Mouse (Mus musculus) urinary bladder, postnatal 10 days (tissue): Measurements from ENCODE around the gene Gm37240.

Experiments
- DNase-seq: peaks from one replicate; pipeline ENCODE4 v3.0.0; 2022; ENCODE audit warnings: low spot score

Gm37240 gene

DNA sequence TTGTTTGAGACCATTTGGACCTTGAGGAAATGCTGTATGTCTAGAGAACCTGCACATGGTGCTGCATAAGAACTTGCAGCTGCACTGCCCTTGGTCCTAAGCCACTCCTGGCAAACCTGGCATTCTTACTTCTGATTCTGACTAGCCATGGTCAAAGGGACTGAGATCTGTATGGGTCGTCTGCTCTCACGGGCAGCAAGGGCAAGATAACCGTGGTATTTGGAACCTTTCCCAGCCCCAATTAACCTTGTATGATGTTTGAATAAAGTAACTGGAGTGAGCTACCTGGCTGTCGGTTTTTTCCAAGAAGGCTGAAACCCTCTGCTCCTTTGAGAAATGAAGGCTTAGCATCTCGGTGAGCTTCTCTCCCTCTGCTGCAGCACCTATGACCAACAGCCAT lies 8.4 kb downstream of the Gm37240 start:
- no peak for DNase-seq

DNA sequence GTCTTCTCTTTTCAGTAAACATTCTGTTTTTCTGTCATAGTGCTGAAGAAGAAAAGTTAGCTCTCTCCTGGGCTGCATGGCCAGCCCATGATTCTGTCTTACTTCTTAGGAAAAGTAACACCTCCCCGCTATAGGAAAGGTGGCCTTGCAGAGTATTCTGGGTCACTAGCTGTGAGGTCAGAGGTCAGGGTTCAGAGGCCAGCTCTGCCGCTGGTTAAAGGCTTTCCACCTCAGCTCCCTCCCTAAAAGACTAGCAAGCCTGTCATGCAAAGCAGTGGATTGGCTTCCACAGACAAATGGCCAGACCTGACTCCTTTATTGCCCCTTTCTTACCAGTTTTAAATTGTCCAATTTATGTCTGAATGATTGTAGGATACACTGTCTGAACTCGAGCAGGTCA lies 23.3 kb downstream of the Gm37240 start:
- no peak for DNase-seq

GRCm38 (mm10) chr3:85862886-85863285 lies 24.4 kb downstream of the Gm37240 start:
- no peak for DNase-seq

DNA sequence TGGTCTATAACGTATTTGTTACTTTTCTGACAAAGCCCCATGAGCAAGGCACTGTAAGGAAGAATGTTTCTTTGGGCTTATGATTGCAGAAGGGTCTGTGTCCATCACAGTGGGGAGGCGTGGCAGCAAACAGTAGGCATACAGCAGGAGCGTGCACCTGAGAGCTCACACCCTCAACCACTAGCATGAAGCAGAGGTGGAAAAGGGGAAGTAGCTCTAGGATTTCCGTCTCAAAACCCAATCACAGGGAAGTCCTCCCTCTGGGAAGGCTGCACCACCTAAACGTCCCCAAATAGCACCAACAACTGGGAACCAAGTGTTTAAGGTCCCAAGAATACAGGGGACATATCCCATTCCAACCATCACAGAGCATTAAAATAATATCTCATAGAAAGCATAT lies 26.3 kb downstream of the Gm37240 start:
- no peak for DNase-seq

GRCm38 (mm10) chr3:85859311-85859710 lies 28.0 kb downstream of the Gm37240 start:
- DNase-seq: no peak

DNA sequence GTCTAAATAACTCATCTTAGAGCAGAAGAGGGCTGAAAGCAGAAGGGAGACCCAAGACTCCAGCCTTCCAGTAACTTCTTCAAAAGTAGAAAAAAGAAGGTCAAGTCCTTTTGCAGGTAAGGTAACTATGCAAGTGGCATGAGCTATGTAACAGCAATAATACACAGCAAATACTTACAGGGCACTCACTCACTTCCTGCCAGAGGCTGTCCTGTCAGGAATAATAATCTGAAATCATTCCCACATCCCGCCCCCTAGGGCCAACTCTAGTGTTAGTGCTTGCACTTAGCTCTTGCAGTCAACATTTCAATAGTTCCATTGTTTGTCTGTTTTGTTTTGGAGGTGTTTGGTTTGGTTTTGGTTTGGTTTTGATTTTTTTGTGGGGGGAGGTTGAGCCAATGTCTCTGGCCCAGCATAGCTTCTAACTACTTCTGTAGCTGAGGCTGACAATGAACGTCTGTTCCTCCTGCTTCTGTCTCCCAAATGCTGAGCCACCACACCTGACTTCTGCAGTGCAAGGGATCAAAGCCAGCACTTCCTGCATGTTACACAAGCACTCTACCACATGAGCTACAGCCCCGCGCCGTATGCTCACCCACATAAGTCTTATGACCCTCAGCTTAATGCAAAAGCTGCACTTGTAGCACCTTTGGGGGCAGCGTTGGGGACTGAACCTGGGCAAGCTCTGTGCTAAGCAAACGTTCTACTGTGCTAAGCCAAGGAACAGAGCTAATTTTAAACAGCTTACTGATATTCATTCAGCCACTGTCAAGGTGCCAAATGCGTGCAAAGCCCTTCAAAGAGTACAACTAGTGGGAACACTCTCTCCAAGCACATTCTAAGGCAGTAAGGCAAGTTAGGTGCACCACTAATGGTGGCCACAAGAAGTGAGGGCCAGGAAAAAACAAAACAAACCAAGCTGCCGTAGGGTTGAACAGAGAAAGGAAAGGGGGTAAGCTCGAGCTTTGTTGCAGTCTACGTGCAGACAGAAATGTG lies 28.9 kb downstream of the Gm37240 start:
- DNase-seq: no peak

DNA sequence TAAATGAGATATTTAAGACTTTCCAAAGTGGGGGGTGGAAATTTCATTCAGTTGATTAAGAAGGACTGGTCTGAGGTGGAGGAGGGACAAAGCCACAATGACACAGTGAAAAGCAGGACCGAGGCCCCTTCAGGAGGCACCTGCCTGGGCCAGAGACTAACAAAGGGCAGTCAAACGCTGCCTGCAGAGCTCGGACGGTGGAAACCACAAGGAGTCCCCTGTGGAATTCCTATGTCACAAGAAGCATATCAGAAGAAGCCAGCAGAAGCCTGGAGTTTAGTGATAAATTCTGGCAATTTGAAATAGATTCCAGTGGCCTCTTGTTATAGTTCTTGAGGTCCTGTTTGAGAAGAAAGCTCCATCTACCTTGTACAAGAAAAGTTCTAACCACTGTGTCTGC lies 30.2 kb downstream of the Gm37240 start:
- DNase-seq: no peak

- DNase-seq: no peak
These were observed 31.4 kb downstream of the Gm37240 start for GRCm38 (mm10) chr3:85855947-85856346.

GRCm38 (mm10) chr3:85855043-85855442 lies 32.3 kb downstream of the Gm37240 start:
- DNase-seq: no peak

DNA sequence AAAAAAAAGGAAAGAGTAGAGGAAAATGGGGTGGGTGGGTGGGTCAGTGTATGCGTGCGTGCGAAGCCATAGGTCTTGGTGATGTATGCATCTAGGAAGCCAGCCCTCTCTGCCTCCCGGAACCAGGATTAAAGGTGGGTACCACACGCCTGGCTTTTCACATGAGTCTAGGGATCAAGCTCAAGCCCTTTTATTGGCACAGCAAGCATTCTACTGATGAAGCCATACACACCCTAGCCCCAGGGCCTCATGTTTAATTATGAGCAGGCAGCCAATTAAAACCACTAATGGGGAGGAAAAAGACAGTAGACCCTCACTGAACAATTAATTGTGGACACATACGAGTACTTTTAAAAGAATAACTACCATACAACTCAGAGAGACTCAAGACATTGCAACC lies 33.2 kb downstream of the Gm37240 start:
- DNase-seq: no peak

GRCm38 (mm10) chr3:85853715-85854114 lies 33.6 kb downstream of the Gm37240 start:
- no peak for DNase-seq

DNA sequence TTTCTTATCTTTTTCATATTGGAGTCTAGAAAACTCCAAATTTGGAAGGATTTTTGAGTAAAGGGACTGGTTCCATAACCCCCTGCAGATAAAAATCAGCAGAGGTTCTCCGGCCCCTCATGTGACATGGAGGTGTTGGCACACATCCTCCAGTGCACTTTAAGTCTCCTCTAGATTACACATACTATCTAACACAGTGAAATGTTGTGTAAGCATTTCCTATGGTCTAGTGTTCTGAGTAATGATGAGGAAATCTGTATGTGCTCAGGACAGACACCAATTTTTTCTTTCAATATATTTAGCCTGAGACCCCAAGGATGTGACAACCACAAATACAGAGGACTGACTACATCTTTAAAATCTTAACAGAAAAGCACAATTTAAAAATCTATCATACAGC lies 37.2 kb downstream of the Gm37240 start:
- no peak for DNase-seq

DNA sequence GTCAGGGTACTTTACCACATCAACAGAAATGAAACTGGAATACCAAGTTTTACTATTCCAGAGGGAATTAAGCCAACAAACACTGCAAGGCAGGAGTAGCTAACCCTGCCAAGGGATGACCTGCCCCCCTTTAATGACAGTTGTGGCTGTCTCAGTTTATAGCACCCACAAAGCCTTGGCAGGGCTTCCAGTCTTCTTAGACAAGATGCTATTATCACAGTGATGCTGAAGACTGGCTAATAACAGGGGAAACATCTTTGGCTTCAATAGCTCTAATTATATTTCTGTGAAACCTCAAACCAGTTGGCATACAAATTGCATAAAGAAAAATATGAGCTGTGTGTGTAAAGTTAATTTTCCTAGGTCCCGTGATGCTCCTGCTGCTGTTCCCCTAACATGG lies 41.0 kb downstream of the Gm37240 start:
- DNase-seq: no peak

- no peak for DNase-seq
These were observed 42.0 kb downstream of the Gm37240 start for GRCm38 (mm10) chr3:85845341-85845740.

GRCm38 (mm10) chr3:85842881-85843218 lies 44.5 kb downstream of the Gm37240 start:
- no peak for DNase-seq

DNA sequence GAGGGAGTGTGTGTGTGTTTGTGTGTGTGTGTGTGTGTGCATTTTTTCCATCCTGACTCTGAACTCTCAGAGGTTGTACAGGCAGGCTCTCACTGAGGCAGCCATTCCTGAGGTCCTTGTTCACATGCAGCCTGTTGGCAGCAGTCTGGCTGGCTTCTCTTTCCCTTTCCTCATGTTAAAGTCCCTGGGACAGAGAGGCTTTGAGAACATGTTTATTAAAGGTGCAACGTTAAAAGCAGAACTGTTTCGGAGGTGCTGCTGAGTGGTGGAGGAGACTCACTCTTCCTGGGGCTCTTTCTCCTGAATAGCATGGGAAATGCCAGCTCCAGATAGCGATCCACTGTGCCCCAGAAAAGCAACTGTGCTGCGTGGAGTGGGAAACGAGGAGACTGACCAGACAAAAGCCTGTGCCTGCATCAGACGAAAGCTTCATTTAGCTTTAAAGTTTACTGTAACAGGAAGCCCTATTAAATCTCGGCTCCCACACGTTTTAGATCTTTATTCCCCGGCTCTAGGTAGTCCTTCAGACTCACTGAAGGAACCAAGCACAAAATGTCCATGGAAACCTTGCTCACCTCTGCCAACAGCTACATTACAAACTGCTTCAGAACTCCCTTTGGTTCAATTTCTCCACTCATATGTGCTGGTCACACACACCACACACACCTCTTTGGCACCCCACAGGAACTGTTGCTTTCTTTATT lies 45.0 kb downstream of the Gm37240 start:
- no peak for DNase-seq

DNA sequence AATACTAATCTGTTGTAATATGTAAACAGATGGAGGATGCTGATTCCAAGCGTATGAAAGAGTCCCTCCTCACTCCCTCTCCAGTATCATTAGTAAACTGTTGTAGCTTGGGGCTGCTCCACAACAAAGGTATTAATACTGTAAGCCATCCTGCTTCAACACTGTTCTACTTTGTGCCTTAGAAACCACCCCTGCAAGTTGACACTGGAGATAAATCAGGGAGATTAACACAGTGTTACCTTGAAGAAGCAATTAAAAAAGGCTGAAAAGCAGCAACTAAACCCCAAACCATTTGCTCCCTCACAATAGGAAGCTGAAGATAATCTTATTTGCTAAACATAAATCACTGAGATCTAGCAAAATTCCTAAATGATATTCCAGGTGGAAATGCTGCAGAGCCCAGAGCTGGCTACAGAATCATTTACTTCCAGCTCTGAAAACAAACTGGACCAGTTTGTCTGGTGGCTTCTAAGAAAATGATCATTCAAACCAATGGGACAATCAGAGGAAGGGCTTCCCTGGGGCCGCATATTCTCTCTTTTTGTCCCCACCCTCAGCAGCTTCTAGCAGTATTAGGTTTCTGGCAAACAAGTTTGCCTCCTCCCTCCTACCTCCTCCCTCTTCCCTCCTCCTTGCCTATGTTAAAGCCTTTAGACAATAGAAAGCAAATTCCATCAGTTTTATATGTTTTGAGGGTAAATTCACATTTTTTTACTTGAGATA lies 45.7 kb downstream of the Gm37240 start:
- DNase-seq: no peak

GRCm38 (mm10) chr3:85833627-85834026 lies 53.7 kb downstream of the Gm37240 start:
- no peak for DNase-seq

GRCm38 (mm10) chr3:85832490-85833155 lies 54.7 kb downstream of the Gm37240 start:
- DNase-seq: no peak

DNA sequence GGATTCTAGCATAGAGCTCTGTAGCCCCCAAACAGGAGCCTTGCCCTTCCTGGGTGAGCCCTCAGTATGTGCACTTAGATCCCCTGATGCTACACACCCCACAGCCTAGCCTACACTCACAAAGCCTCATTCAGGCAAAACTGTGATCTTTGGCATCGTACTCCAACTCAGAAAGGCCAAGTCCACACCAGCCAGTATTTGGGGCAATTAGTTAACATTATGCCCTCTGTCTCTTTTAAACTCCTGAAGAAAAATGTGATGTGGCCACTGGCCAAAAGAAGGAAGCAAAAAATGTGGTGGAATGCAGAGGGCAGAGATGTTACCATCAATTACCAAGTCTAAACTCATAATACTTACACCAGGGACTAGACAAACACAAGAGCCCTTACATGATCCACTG lies 55.5 kb downstream of the Gm37240 start:
- DNase-seq: no peak

GRCm38 (mm10) chr3:85829047-85829446 lies 58.3 kb downstream of the Gm37240 start:
- no peak for DNase-seq

GRCm38 (mm10) chr3:85827815-85828214 lies 59.5 kb downstream of the Gm37240 start:
- no peak for DNase-seq
